8 mouse cellular contexts compared by ENCODE assay signal in the genomic region with DNA sequence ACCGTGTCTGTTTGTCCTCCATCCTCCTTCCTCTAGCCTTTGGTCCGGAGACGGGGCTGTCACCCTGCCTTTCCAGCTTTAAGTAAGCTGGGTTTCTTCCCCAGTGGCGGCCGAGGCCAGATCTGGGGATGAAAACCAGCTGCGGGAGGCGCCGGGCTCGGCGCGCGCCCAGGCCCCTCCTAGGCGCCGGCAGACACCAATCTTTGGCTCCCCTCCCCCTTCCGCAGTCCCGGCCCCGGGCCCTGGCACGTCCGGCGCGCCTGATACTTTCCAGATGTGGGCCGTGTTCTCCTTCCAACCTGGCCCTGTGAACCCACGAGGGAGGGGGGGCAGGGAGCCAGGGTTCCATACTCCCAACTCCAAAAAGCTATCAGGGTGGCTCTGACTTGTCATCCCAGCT. TPM values are rescaled to one million over a fixed set of nuclear protein-coding genes. Genes with fewer than 3 reads are reported as not detected.
DNase-seq lines count a peak whose midpoint lies in the region; ATAC-seq and TF ChIP-seq lines count a peak whose summit lies in the region.

No protein-coding gene starts in this region.

- no peaks in the 10 kb centered on the region for H3K9me3 ChIP-seq in hindbrain, postnatal 0 days (ENCODE audit: low read length)
- H3K9me3 ChIP-seq in liver, embryonic 12.5 days (replicated peaks), result peaks cover 5% of the 10 kb centered on the region

- no peak for ATAC-seq in hindbrain, postnatal 0 days
- no peak for ATAC-seq in liver, embryonic 12.5 days

- H3K4me2 ChIP-seq in hindbrain, postnatal 0 days (ENCODE audit: low read depth, low read length), result 0 out of 2 replicates have a peak overlapping the region, but pooled peaks have one; percentile 55
- H3K4me2 ChIP-seq in liver, embryonic 12.5 days, result peak overlapping the region; percentile 67

- H3K9ac ChIP-seq in hindbrain, postnatal 0 days (replicated peaks; ENCODE audit: low read length), result no peak overlapping the region
- no peak overlapping the region for H3K9ac ChIP-seq in liver, embryonic 12.5 days

- 4% methylated on average over 23 of the region's 23 CpGs for WGBS in hindbrain, postnatal 0 days
- WGBS in liver, embryonic 12.5 days (ENCODE audit: insufficient replicate concordance), result 5% methylated on average over 23 of the region's 23 CpGs

- H3K4me1 ChIP-seq in hindbrain, postnatal 0 days (ENCODE audit: insufficient read depth, low read length), result peaks cover 4% of the 10 kb centered on the region; the same call in 1 of the 2 replicates
- peaks cover 37% of the 10 kb centered on the region for H3K4me1 ChIP-seq in liver, embryonic 12.5 days

- DNase-seq in urinary bladder, postnatal 25 days (ENCODE audit: low spot score), result peak; percentile 67
- no peak for DNase-seq in urinary bladder, postnatal 10 days (ENCODE audit: low spot score)
- DNase-seq in gastrocnemius, postnatal 14 days, result peak; percentile 88
- DNase-seq in hindbrain, postnatal 0 days (ENCODE audit: low spot score), result no peak
- peak; percentile 76 for DNase-seq in ovary, postnatal 14 days (ENCODE audit: low spot score)
- DNase-seq in right cerebral cortex, postnatal 10 days (ENCODE audit: low spot score in 2 of 2), result no peak
- DNase-seq in layer of hippocampus, adult 8-10 months (ENCODE audit: low spot score in 2 of 2), result no peak

- H3K27me3 ChIP-seq in hindbrain, postnatal 0 days (ENCODE audit: insufficient read depth, low read length), result no peaks in the 10 kb centered on the region
- H3K27me3 ChIP-seq in liver, embryonic 12.5 days (replicated peaks), result peaks cover 94% of the 10 kb centered on the region

- TF ChIP-seq CTCF in hindbrain, postnatal 0 days (IDR thresholded peaks at IDR 0.05; ENCODE audit: low read depth), result no peak

- no peak overlapping the region for H3K27ac ChIP-seq in hindbrain, postnatal 0 days
- peak overlapping the region; percentile 31; the same call in 1 of the 2 replicates for H3K27ac ChIP-seq in liver, embryonic 12.5 days

- no peak overlapping the region for H3K4me3 ChIP-seq in hindbrain, postnatal 0 days (ENCODE audit: low read length)
- H3K4me3 ChIP-seq in liver, embryonic 12.5 days, result peak overlapping the region; percentile 32; the same call in 1 of the 2 replicates

- intact Hi-C loops in gastrocnemius, postnatal 14 days (cut with DNase I; ENCODE audit: low total_unique reads), result no loop called here

- 0 out of 2 replicates have a peak, but pooled peaks cover 10% of the 10 kb centered on the region for H3K36me3 ChIP-seq in hindbrain, postnatal 0 days (ENCODE audit: insufficient read depth, low read length)
- peaks cover 7% of the 10 kb centered on the region for H3K36me3 ChIP-seq in liver, embryonic 12.5 days

RNA-seq across cellular contexts. Expression of a gene that starts 0.6 kb away (rescaled TPM):
- total RNA-seq in gastrocnemius, postnatal 14 days (2021), result under 1 TPM; 0.47 to 0.66 TPM
- total RNA-seq in hindbrain, postnatal 0 days (2014; rRNA removed), result 4.1 TPM in 1 of 2 replicates, not detected in the other
- 0.62 and 4.7 TPM in 2 replicates for polyA plus RNA-seq in hindbrain, postnatal 0 days (2015; fragmentation: Nextera tagmentation; extraction: Ambion mirVana)
- 0.80 and 1.7 TPM in 2 replicates for polyA plus RNA-seq in liver, embryonic 12.5 days (2016; fragmentation: Nextera tagmentation; extraction: Ambion mirVana)
- 1 to 10 TPM; 1.3 to 3.4 (median 2.5) TPM for total RNA-seq in layer of hippocampus, adult 8-10 months (2022)

RNA-seq across cellular contexts. Expression of a gene that starts 15.3 kb away (rescaled TPM):
- 1 to 10 TPM; 1.6 to 2.6 TPM for total RNA-seq in gastrocnemius, postnatal 14 days (2021)
- total RNA-seq in hindbrain, postnatal 0 days (2014; rRNA removed), result 0.18 and 0.21 TPM in 2 replicates
- 0.05 TPM in 2 replicates for polyA plus RNA-seq in hindbrain, postnatal 0 days (2015; fragmentation: Nextera tagmentation; extraction: Ambion mirVana)
- polyA plus RNA-seq in liver, embryonic 12.5 days (2016; fragmentation: Nextera tagmentation; extraction: Ambion mirVana), result 0.86 and 1.5 TPM in 2 replicates
- not detected for total RNA-seq in layer of hippocampus, adult 8-10 months (2022)

RNA-seq across cellular contexts. Expression of a gene that starts 15.8 kb away (rescaled TPM):
- 1 to 10 TPM; 3.9 to 7.1 TPM for total RNA-seq in gastrocnemius, postnatal 14 days (2021)
- total RNA-seq in hindbrain, postnatal 0 days (2014; rRNA removed), result 85.9 and 95.6 TPM in 2 replicates
- 7.2 TPM in 2 replicates for polyA plus RNA-seq in hindbrain, postnatal 0 days (2015; fragmentation: Nextera tagmentation; extraction: Ambion mirVana)
- polyA plus RNA-seq in liver, embryonic 12.5 days (2016; fragmentation: Nextera tagmentation; extraction: Ambion mirVana), result 1.5 TPM in 2 replicates
- total RNA-seq in layer of hippocampus, adult 8-10 months (2022), result 100 to 1,000 TPM; 142 to 151 (median 149) TPM

RNA-seq across cellular contexts. Expression of a gene that starts 33.0 kb away (rescaled TPM):
- total RNA-seq in gastrocnemius, postnatal 14 days (2021), result 100 to 1,000 TPM; 247 to 276 TPM
- 1,865 and 2,018 TPM in 2 replicates for total RNA-seq in hindbrain, postnatal 0 days (2014; rRNA removed)
- 435 and 441 TPM in 2 replicates for polyA plus RNA-seq in hindbrain, postnatal 0 days (2015; fragmentation: Nextera tagmentation; extraction: Ambion mirVana)
- 91.2 and 94.4 TPM in 2 replicates for polyA plus RNA-seq in liver, embryonic 12.5 days (2016; fragmentation: Nextera tagmentation; extraction: Ambion mirVana)
- 1,000 to 10,000 TPM; 1,722 to 2,104 (median 1,900) TPM for total RNA-seq in layer of hippocampus, adult 8-10 months (2022)

RNA-seq across cellular contexts. Expression of a gene that starts 48.2 kb away (rescaled TPM):
- 10 to 100 TPM in 1 of 2 experiments, 1 to 10 TPM in 1; 8.5 to 11.8 TPM for total RNA-seq in gastrocnemius, postnatal 14 days (2021)
- 4.3 and 5.4 TPM in 2 replicates for total RNA-seq in hindbrain, postnatal 0 days (2014; rRNA removed)
- 4.3 and 4.8 TPM in 2 replicates for polyA plus RNA-seq in hindbrain, postnatal 0 days (2015; fragmentation: Nextera tagmentation; extraction: Ambion mirVana)
- polyA plus RNA-seq in liver, embryonic 12.5 days (2016; fragmentation: Nextera tagmentation; extraction: Ambion mirVana), result 4.4 and 4.7 TPM in 2 replicates
- total RNA-seq in layer of hippocampus, adult 8-10 months (2022), result 1 to 10 TPM; 5.6 to 7.8 (median 6.6) TPM

Comparison
In these comparisons a context has a peak if more than half of its experiments do, and no peak if none do; other contexts are left out.
1. DNase-seq: peak in urinary bladder, postnatal 25 days (single experiment), gastrocnemius, postnatal 14 days (single experiment) and ovary, postnatal 14 days (single experiment); none in urinary bladder, postnatal 10 days (single experiment), hindbrain, postnatal 0 days (single experiment), right cerebral cortex, postnatal 10 days (0 of 2) and layer of hippocampus, adult 8-10 months (0 of 2).
2. RNA of a gene that starts 15.8 kb away (total RNA-seq): 142 to 151 TPM in layer of hippocampus, adult 8-10 months and 85.9 to 95.6 TPM in hindbrain, postnatal 0 days; 3.9 to 7.1 TPM in gastrocnemius, postnatal 14 days; every median in the first group is over 10 times any median in the second.